Mouse (Mus musculus) spleen, adult 18-20 months (tissue): ENCODE results near the gene Rbm43.

ENCODE experiments used
- DNase-seq, 2 experiments: peaks; one replicate each; pipeline ENCODE4 v3.0.0; 2022; ENCODE audit warnings: mixed read lengths in 2 of 2

Rbm43 gene

DNA sequence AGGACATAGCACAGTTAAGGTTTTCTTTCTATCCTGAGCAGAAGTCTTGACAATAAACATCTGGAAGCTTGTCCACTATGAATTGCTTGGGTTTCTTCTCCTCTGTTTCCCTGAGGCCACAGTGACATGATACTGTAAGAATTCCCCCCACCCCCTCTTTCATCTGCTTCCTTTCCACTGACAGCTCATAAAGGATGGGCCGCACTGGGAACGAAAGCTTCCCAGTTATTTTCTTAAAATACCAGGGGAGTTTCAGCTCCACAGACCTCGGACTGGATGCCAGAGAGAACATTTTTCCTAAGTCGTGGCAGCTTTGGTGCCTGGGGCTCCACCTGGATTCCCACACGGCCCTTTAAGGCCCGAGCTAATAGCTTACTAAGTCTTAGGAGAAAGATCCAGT is 22.2 kb downstream of the Rbm43 start:
- DNase-seq = no peak

DNA sequence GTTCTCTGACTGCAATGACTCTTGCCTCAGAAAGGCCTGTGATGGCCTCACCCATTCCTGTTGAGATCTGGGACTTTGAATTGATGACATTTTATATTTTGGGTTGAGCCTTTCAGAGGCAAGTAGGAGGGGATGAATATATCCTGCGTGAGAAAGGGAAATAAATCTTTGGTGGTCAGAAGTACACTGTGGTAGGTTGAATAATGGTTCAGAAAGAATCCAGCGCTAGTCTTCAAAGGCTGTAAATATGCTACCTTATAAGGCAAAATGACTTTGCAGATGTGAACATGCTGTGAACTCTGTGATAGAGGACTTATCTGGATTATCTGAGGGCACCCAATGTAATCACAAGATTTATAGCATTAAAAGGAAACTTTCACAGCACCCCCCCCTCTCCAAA is 23.1 kb downstream of the Rbm43 start:
- DNase-seq = no peak

DNA sequence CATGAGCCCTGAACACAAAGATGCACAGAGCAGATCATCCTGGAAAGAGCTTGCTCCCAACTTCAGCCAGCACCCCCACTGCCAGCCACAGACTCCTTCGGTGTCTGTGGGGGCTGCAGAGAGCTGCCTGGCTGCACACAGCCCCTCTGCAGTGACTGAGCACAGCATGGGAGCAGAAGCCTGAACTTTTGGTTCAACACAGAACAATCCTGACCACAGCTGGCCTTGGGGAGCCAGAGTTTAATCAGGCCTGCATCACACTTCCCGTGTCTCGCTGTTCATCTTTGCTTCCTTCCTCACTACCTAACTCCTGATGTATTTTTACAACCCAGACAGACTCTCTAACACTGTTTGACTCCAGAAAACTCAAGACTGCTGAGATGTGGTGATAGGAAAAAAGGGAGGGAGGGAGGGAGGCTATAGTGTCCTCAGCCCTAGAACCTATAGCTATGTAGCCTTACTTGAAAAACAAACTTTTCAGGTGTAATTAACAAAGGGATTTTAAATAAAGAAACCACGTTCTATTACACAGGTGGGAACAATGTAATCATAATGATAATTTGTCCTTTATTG is 27.3 kb downstream of the Rbm43 start:
- no peak for DNase-seq

DNA sequence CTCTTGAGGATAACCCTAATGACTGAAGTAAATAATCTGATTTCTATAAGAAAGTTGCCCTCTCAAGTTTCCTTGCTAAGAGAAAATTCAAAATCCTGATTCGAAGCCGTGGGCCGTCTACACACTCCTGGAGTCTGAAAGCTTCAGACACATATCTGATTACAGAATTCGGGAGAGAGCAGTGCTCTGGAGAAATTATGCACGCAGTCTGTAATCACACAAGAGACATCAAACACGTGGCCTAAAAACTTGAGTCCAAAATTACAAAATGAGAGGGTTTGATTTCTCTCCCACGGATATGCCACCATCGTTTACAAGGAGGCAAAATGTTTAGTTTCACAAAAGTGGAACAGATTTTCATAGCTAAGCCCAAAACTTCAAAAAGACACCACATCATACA is 29.3 kb downstream of the Rbm43 start:
- no peak for DNase-seq

DNA sequence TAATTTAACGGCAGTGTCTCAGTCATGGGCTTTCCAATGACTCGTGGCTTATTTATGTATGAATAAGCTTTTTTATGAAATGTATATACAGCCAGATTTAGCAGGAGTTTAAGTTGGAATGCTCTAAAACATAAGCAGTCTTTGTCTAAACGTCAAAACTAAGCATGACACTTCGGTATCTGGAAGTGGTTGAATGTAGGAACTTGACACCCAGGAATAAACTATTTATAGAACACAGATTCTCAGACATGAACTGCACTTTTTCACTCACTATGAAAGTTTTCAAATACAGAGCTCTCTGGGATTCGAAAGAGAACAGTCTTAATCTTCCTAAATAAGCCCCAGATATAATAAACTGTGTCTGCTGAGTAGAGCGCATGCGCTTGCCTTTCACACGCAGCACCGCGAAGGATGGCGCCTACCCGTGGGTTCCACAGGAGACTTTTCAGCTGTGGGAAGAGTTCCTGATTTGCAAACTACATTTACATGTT is 42.5 kb downstream of the Rbm43 start:
- DNase-seq = no peak

DNA sequence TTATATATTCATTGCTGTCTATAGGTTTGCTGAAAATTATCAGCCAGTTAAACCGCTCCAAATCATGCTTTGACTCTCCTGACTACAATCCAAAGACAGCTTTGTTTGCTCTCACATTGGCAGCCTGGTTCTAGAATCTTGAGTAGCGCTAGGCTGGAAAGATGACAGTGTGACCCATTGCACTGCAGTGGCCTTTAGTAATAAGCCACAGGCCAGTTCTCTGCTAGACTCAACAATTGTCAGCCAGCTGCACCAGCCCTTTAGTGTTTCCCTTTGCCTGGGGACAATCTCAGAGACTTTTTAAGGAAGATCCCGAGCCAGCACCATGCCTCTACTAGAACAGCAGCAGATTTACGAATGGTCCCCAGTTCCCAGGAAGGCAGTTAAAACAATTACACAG is 44.0 kb downstream of the Rbm43 start:
- no peak for DNase-seq

DNA sequence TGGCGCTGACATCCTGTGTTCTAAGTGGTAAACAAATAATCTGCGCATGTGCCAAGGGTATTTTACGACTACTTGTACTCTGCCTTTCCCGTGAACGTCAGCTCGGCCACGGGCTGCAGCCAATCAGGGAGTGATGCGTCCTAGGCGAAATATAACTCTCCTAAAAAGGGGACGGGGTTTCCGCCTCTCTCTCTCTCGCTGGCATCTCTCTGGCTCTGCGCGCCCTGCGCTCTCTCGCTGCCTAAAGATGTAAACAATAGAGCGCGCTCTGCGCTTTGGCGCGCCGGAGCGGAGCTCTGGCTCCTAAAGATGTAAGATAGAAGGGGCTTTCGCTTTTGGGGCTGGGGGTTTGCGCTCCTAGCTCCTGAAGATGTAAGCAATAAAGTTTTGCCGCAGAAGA is 44.8 kb downstream of the Rbm43 start:
- peak; percentile 10 to 23 for DNase-seq

DNA sequence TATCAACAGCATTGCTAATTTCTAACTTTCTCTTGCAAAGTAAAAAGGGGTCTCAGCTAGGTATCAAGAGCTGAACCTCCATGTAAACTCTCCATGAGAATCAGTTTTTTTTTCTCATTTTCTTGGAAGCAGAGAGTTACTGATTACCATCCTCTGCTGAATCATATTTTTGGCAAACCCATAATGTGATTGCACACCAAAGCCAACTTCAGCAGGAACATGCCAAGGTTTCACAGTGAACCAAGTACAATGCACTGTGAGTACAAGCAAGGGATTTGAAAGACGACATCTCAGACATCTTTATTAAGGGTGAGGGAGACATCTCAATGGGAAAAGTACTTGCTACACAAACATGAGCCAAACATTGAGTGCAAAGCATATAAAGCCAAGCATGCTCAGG is 54.8 kb downstream of the Rbm43 start:
- DNase-seq = no peak
